Mouse (Mus musculus): ENCODE measurements around the gene Myl12a.

GRCm38 (mm10) chr17:71040582-71040880 lies 37.9 kb upstream of the Myl12a start:
- TF ChIP-seq CTCF (conservative IDR thresholded peaks at IDR 0.05; ENCODE audit: insufficient read depth, insufficient read length, low read depth, low read length) (no peak), POLR2A (IDR thresholded peaks at IDR 0.05; ENCODE audit: low read depth, low read length) (no peak)
